Comparison of ENCODE assay signal across 31 mouse cellular contexts in genomic region chr15:99955324-99955723, GRCm38 (mm10). TPM values are rescaled to one million over a fixed set of nuclear protein-coding genes. Genes with fewer than 3 reads are reported as not detected.
"Had no signal": no experiment of that assay in that cellular context is flagged by ENCODE, and none has a peak within 500 bp of the region (broad histone marks: within the 10 kb centered on the region; RNA-seq: fewer than 3 reads in every experiment).

No protein-coding gene starts in this region.

- H3K27me3 ChIP-seq: embryonic facial prominence, embryonic 12.5 days; embryonic facial prominence, embryonic 13.5 days; embryonic facial prominence, embryonic 15.5 days; forebrain, embryonic 12.5 days; forebrain, embryonic 13.5 days; forebrain, embryonic 15.5 days had no signal

- H3K27ac ChIP-seq: embryonic facial prominence, embryonic 10.5 days; embryonic facial prominence, embryonic 12.5 days; embryonic facial prominence, embryonic 13.5 days; embryonic facial prominence, embryonic 15.5 days; forebrain, embryonic 10.5 days; forebrain, embryonic 12.5 days; forebrain, embryonic 13.5 days; forebrain, embryonic 15.5 days; gastrocnemius, adult 2 months; heart, adult 2 months had no signal

- H3K4me1 ChIP-seq: embryonic facial prominence, embryonic 10.5 days; embryonic facial prominence, embryonic 12.5 days; embryonic facial prominence, embryonic 13.5 days; embryonic facial prominence, embryonic 15.5 days; forebrain, embryonic 10.5 days; forebrain, embryonic 12.5 days; forebrain, embryonic 13.5 days; forebrain, embryonic 15.5 days had no signal

- DNase-seq: cerebellum, adult 8-10 months; cerebellum, adult 9-10 months; cerebellum, adult 9-11 months; cerebellum, postnatal 10 days; cerebellum, postnatal 14 days; cerebellum, postnatal 25 days; cerebellum, postnatal 36 days; embryo, embryonic 11 days; forebrain, postnatal 0 days; gastrocnemius, adult 2 months; gastrocnemius, postnatal 10 days; gastrocnemius, postnatal 14 days; gastrocnemius, postnatal 25 days; gastrocnemius, postnatal 36 days; heart, adult 2 months had no signal

- H3K9ac ChIP-seq: embryonic facial prominence, embryonic 12.5 days; embryonic facial prominence, embryonic 13.5 days; embryonic facial prominence, embryonic 15.5 days; forebrain, embryonic 12.5 days; forebrain, embryonic 13.5 days; forebrain, embryonic 15.5 days; forebrain, postnatal 0 days had no signal

- H3K4me2 ChIP-seq: embryonic facial prominence, embryonic 12.5 days; embryonic facial prominence, embryonic 13.5 days; embryonic facial prominence, embryonic 15.5 days; forebrain, embryonic 12.5 days; forebrain, embryonic 13.5 days; forebrain, embryonic 15.5 days had no signal

- H3K36me3 ChIP-seq: embryonic facial prominence, embryonic 10.5 days; embryonic facial prominence, embryonic 12.5 days; embryonic facial prominence, embryonic 13.5 days; embryonic facial prominence, embryonic 15.5 days; forebrain, embryonic 10.5 days; forebrain, embryonic 12.5 days; forebrain, embryonic 15.5 days had no signal

- H3K4me3 ChIP-seq: embryonic facial prominence, embryonic 10.5 days; embryonic facial prominence, embryonic 12.5 days; embryonic facial prominence, embryonic 13.5 days; embryonic facial prominence, embryonic 15.5 days; erythroblast, embryonic 14.5 days; forebrain, embryonic 10.5 days; forebrain, embryonic 12.5 days; forebrain, embryonic 13.5 days; forebrain, embryonic 15.5 days; gastrocnemius, adult 2 months; heart, adult 2 months had no signal

- H3K9me3 ChIP-seq: embryonic facial prominence, embryonic 10.5 days; embryonic facial prominence, embryonic 12.5 days; embryonic facial prominence, embryonic 13.5 days; embryonic facial prominence, embryonic 15.5 days; forebrain, embryonic 10.5 days; forebrain, embryonic 12.5 days; forebrain, embryonic 13.5 days; forebrain, embryonic 15.5 days had no signal

- ATAC-seq: forebrain, embryonic 13.5 days; forebrain, embryonic 14.5 days; forebrain, embryonic 15.5 days; forebrain, embryonic 16.5 days; forebrain, postnatal 0 days had no signal

RNA-seq across cellular contexts. Expression of gene Fam186a, which starts 11.5 kb away (rescaled TPM):
- total RNA-seq: common myeloid progenitor, adult 5-6 weeks; forebrain, postnatal 0 days; granulocyte monocyte progenitor cell, adult 5-6 weeks had no signal
- polyA plus RNA-seq: embryonic facial prominence, embryonic 10.5 days; embryonic facial prominence, embryonic 11.5 days; embryonic facial prominence, embryonic 12.5 days; embryonic facial prominence, embryonic 14.5 days; erythroblast, embryonic 14.5 days; forebrain, embryonic 11.5 days; forebrain, embryonic 12.5 days; forebrain, embryonic 13.5 days; forebrain, embryonic 14.5 days; forebrain, embryonic 15.5 days; forebrain, embryonic 16.5 days; forebrain, postnatal 0 days had no signal
